Mouse (Mus musculus) forebrain, postnatal 0 days (tissue): Measurements from ENCODE around the gene 6430548M08Rik. TPM values are rescaled to one million over a fixed set of nuclear protein-coding genes. Genes with fewer than 3 reads are reported as not detected.
A peak's percentile ranks its signal among the peaks of the same experiment; 100 is the strongest.

Experiments used
- ATAC-seq: fragments of 200-750 bp; cut with Nextera tagmentation; 2 replicates; pipeline ENCODE4 v1.8.0; 2017; ENCODE audit warnings: mild to moderate bottlenecking, moderate library complexity
- DNase-seq: peaks from one replicate; pipeline ENCODE4 v3.0.0-alpha.2; 2015
- H3K27ac ChIP-seq: fragments of 300-500 bp; sonication (generic); 2 replicates; pipeline ENCODE4 v1.5.1; 2014; ENCODE audit warnings: low read depth, mild to moderate bottlenecking, antibody characterized with exemption, low read length, moderate library complexity, mixed read lengths
- H3K27me3 ChIP-seq: fragments of 300-500 bp; sonication (generic); 2 replicates; pipeline ENCODE4 v1.6.1; 2014; ENCODE audit warnings: mild to moderate bottlenecking, low read length, mixed read lengths; ENCODE audit not compliant: insufficient read depth
- H3K36me3 ChIP-seq: fragments of 300-500 bp; sonication (generic); 2 replicates; pipeline ENCODE4 v1.6.1; 2014; ENCODE audit warnings: mild to moderate bottlenecking, moderate library complexity; ENCODE audit not compliant: insufficient read depth
- H3K4me1 ChIP-seq: fragments of 300-500 bp; sonication (generic); 2 replicates; pipeline ENCODE4 v1.6.1; 2014; ENCODE audit warnings: antibody characterized with exemption; ENCODE audit not compliant: insufficient read depth
- H3K4me2 ChIP-seq: fragments of 300-500 bp; sonication (generic); 2 replicates; pipeline ENCODE4 v1.6.1; 2014; ENCODE audit warnings: low read depth, mild to moderate bottlenecking, moderate library complexity
- H3K4me3 ChIP-seq: fragments of 300-500 bp; sonication (generic); 2 replicates; pipeline ENCODE4 v1.5.1; 2014; ENCODE audit warnings: low read depth, low read length, mixed read lengths
- H3K9ac ChIP-seq: fragments of 300-500 bp; sonication (generic); 2 replicates; pipeline ENCODE4 v1.6.1; 2014; ENCODE audit warnings: mild to moderate bottlenecking
- H3K9me3 ChIP-seq: fragments of 300-500 bp; sonication (generic); 2 replicates; pipeline ENCODE4 v1.6.1; 2016; ENCODE audit warnings: low read length
- CTCF ChIP-seq: sonication (generic); IDR thresholded peaks from 2 replicates; pipeline ENCODE4 v1.5.1; 2016; ENCODE audit warnings: antibody characterized with exemption, control low read depth, low read depth
- WGBS: fragments of 180-500 bp; shearing (Covaris S2); extraction: QIAGEN DNeasy Blood & Tissue Kit; methylation state at CpG from one replicate; pipeline ENCODE4 v1.1.7; 2014; 5-methylcytosine and 5-hydroxymethylcytosine counted together
- polyA plus RNA-seq: library from polyadenylated mRNA; unstranded; fragments of >200 nt; fragmentation: Nextera tagmentation; extraction: Ambion mirVana; gene quantifications from 2 replicates; pipeline ENCODE4 v1.2.1, GENCODE M21; 2015
- total RNA-seq: library from RNA; depleted of rRNA; stranded (reverse); fragments of >200 nt; gene quantifications from 2 replicates; pipeline ENCODE4 v1.2.3, GENCODE M21; 2014; rRNA removed

The 6430548M08Rik gene
- total and polyA plus RNA-seq, 2 experiments from 2014 or later: 32.7 to 59.6 TPM

- no peaks in the 10 kb centered on the region for H3K4me1 ChIP-seq
- DNase-seq: no peak
- no peaks in the 10 kb centered on the region for H3K9me3 ChIP-seq
- H3K4me2 ChIP-seq: no peak overlapping the region
- WGBS: 84% methylated on average over 9 of the region's 9 CpGs
- H3K36me3 ChIP-seq: no peaks in the 10 kb centered on the region
- H3K4me3 ChIP-seq: no peak overlapping the region
- no peak for TF ChIP-seq CTCF
- no peak for ATAC-seq
- no peak overlapping the region for H3K27ac ChIP-seq
- H3K9ac ChIP-seq: no peak overlapping the region
- no peaks in the 10 kb centered on the region for H3K27me3 ChIP-seq
Measured at GRCm38 (mm10) chr8:120205916-120206315, 92.0 kb downstream of the 6430548M08Rik start.

- DNase-seq (no peak), ATAC-seq (no peak)
- H3K36me3 ChIP-seq: no peaks in the 10 kb centered on the region
- H3K27me3 ChIP-seq: no peaks in the 10 kb centered on the region
- H3K27ac ChIP-seq: no peak overlapping the region
- no peak overlapping the region for H3K4me2 ChIP-seq
- H3K9me3 ChIP-seq: no peaks in the 10 kb centered on the region
- H3K4me3 ChIP-seq: no peak overlapping the region
- H3K9ac ChIP-seq: no peak overlapping the region
- WGBS: 89% methylated on average over 8 of the region's 8 CpGs
- no peaks in the 10 kb centered on the region for H3K4me1 ChIP-seq
- TF ChIP-seq CTCF: no peak
Measured at GRCm38 (mm10) chr8:120207364-120207763, 93.4 kb downstream of the 6430548M08Rik start.

DNA sequence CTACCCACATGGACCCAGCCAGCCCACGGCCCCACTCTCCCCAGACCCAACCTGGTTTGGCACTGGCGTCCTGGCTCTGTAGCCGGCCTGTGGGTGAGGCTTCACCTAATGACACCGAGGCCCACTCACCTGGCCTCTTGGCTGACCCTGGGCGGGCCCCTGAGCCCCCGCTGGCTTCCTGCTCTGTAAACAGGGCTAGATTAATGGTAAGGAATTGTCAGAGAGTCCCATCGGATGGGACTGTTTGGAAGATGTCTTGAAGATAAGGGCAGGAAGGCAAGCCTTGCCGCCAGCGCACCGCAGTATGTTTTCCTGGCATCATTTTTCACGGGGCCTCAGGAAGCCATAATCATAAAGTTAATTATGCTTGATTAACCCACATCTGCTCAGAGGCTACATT, 94.2 kb downstream of the 6430548M08Rik start:
- no peak for DNase-seq
- Histone ChIP-seq H3K27ac (no peak overlapping the region), H3K9me3 (no peaks in the 10 kb centered on the region), H3K36me3 (no peaks in the 10 kb centered on the region), H3K4me2 (no peak overlapping the region), H3K4me1 (no peaks in the 10 kb centered on the region), H3K4me3 (no peak overlapping the region), H3K9ac (no peak overlapping the region), H3K27me3 (no peaks in the 10 kb centered on the region)
- ATAC-seq: no peak
- 78% methylated on average over 11 of the region's 11 CpGs for WGBS
- no peak for TF ChIP-seq CTCF

DNA sequence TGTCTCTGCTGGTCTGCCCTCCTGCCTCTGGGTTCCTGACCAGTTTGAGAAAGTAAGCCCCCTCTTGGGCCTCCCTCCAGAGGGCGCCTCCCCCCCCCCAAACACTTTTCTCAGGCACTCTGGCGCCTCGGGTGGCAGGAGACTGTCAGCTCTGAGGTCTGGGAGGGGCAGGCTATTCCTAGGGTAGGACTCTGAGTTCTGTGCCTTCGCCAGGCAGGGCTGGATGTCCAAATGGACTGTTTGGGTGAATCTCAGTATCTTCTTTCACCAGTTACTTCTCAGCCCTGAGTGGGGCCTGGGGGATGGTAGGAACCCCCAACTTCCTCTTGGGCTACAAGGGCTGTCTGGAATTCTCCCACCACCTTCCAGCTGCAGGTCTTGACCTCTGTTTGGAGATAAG, 97.4 kb downstream of the 6430548M08Rik start:
- Histone ChIP-seq H3K4me3 (no peak overlapping the region), H3K4me1 (no peaks in the 10 kb centered on the region), H3K27me3 (no peaks in the 10 kb centered on the region), H3K9me3 (no peaks in the 10 kb centered on the region), H3K27ac (no peak overlapping the region), H3K4me2 (no peak overlapping the region), H3K9ac (no peak overlapping the region), H3K36me3 (no peaks in the 10 kb centered on the region)
- DNase-seq: no peak
- WGBS: 24% methylated on average over 4 of the region's 4 CpGs
- peak; percentile 59 for TF ChIP-seq CTCF
- no peak for ATAC-seq

- no peak overlapping the region for H3K9ac ChIP-seq
- TF ChIP-seq CTCF: no peak
Measured at GRCm38 (mm10) chr8:120212596-120212995, 98.6 kb downstream of the 6430548M08Rik start.

DNA sequence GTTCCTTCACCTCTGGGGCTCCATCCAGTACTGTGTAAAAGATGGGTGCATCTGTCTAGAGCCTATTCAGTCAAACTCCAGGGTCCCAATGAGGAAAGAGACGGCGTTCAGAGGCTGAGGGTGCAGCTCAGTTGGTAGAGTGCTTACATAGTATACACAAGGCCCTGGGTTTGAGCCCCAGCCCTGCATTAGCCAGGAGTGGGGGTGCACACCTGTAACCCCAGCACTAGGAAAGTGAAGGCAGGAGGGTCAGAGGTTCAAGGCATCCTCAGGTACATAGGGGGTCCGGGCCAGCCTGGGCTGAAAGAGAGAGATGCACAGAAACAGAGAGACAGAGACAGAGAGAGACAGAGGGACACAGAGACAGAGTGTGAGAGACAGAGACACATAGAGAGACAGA, 99.3 kb downstream of the 6430548M08Rik start:
- no peaks in the 10 kb centered on the region for H3K27me3 ChIP-seq
- H3K4me2 ChIP-seq: no peak overlapping the region
- H3K4me3 ChIP-seq: no peak overlapping the region
- H3K9ac ChIP-seq: no peak overlapping the region
- H3K9me3 ChIP-seq: no peaks in the 10 kb centered on the region
- 95% methylated on average over 3 of the region's 3 CpGs for WGBS
- H3K4me1 ChIP-seq: 0 out of 2 replicates have a peak, but pooled peaks cover 5% of the 10 kb centered on the region
- H3K36me3 ChIP-seq: no peaks in the 10 kb centered on the region
- H3K27ac ChIP-seq: no peak overlapping the region
- ATAC-seq (no peak), DNase-seq (no peak)
- TF ChIP-seq CTCF: no peak

More at GRCm38 (mm10) chr8:120212596-120212995, 98.6 kb downstream of the 6430548M08Rik start:
- WGBS: 91% methylated on average over 7 of the region's 7 CpGs
- Histone ChIP-seq H3K4me3 (no peak overlapping the region), H3K36me3 (no peaks in the 10 kb centered on the region), H3K27me3 (no peaks in the 10 kb centered on the region), H3K4me1 (0 out of 2 replicates have a peak, but pooled peaks cover 5% of the 10 kb centered on the region), H3K4me2 (no peak overlapping the region), H3K27ac (no peak overlapping the region), H3K9me3 (no peaks in the 10 kb centered on the region)
- ATAC-seq (no peak), DNase-seq (no peak)

DNA sequence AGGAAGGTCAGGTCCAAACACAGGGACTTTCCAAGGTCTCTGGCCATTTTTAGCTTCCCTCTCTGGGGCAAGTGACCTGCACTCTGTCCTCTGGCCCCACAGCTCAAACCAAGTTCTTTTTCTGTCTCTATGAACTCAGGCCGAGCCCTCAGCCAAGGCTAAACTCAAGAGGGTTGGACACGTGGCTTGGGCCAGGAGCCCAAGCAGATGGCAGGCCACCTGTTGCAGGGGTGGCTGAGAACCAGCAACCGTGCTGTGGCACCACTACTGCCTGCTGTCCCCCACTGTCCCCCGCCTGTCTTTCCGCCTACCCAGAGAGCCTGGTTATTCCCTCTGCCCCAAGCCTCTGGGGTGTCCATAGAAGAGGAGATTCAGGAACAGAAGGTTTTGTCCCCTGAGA, 100.0 kb downstream of the 6430548M08Rik start:
- ATAC-seq (no peak), DNase-seq (peak; percentile 40)
- Histone ChIP-seq H3K27ac (no peak overlapping the region), H3K4me1 (0 out of 2 replicates have a peak, but pooled peaks cover 5% of the 10 kb centered on the region), H3K9ac (no peak overlapping the region), H3K9me3 (no peaks in the 10 kb centered on the region), H3K27me3 (no peaks in the 10 kb centered on the region), H3K4me2 (no peak overlapping the region), H3K36me3 (no peaks in the 10 kb centered on the region), H3K4me3 (no peak overlapping the region)
- WGBS: 51% methylated on average over 5 of the region's 5 CpGs
- TF ChIP-seq CTCF: no peak

Other genes with a start within 250 kb of the 6430548M08Rik start
- gene Usp10, start 203.8 kb upstream of the 6430548M08Rik start, total RNA-seq: 68.1 and 77.3 TPM in 2 replicates
- 89.6 and 106 TPM in 2 replicates for gene Usp10, start 203.8 kb upstream of the 6430548M08Rik start, polyA plus RNA-seq
- 43.2 and 51.3 TPM in 2 replicates for gene Gm20388, start 203.3 kb upstream of the 6430548M08Rik start, total RNA-seq
- not detected in 2 replicates for gene Gm20388, start 203.3 kb upstream of the 6430548M08Rik start, polyA plus RNA-seq
- gene Crispld2, start 121.7 kb upstream of the 6430548M08Rik start, total RNA-seq: 2.8 and 11.0 TPM in 2 replicates
- gene Crispld2, start 121.7 kb upstream of the 6430548M08Rik start, polyA plus RNA-seq: 2.1 and 2.5 TPM in 2 replicates
- 24.8 and 37.6 TPM in 2 replicates for gene Zdhhc7, start 12.7 kb upstream of the 6430548M08Rik start, total RNA-seq
- 19.2 and 25.3 TPM in 2 replicates for gene Zdhhc7, start 12.7 kb upstream of the 6430548M08Rik start, polyA plus RNA-seq
- gene Fam92b, start 63.3 kb downstream of the 6430548M08Rik start, total RNA-seq: 1.2 and 2.1 TPM in 2 replicates
- gene Fam92b, start 63.3 kb downstream of the 6430548M08Rik start, polyA plus RNA-seq: 1.1 and 1.6 TPM in 2 replicates
- gene Gse1, start 114.3 kb downstream of the 6430548M08Rik start, total RNA-seq: 24.2 and 48.2 TPM in 2 replicates
- 10.5 and 15.9 TPM in 2 replicates for gene Gse1, start 114.3 kb downstream of the 6430548M08Rik start, polyA plus RNA-seq